Comparison of ENCODE assay signal across 20 mouse cellular contexts in genomic region chr6:40064342-40064741, GRCm38 (mm10).
DNase-seq lines count a peak whose midpoint lies in the region; ATAC-seq and TF ChIP-seq lines count a peak whose summit lies in the region.
"Had no signal": no experiment of that assay in that cellular context is flagged by ENCODE, and none has a peak within 500 bp of the region (broad histone marks: within the 10 kb centered on the region; RNA-seq: fewer than 3 reads in every experiment).

No protein-coding gene starts in this region.

- no peak for TF ChIP-seq CTCF in intestine, postnatal 0 days (IDR thresholded peaks at IDR 0.05; ENCODE audit: low read depth)

- H3K36me3 ChIP-seq in forebrain, embryonic 14.5 days (ENCODE audit: control insufficient read depth, insufficient read depth, low read length), result no peaks in the 10 kb centered on the region
- no peaks in the 10 kb centered on the region for H3K36me3 ChIP-seq in forebrain, embryonic 10.5 days (replicated peaks)
- no peaks in the 10 kb centered on the region for H3K36me3 ChIP-seq in intestine, embryonic 15.5 days
- H3K36me3 ChIP-seq in intestine, postnatal 0 days (ENCODE audit: control insufficient read depth, insufficient read depth), result no peaks in the 10 kb centered on the region
- no peaks in the 10 kb centered on the region for H3K36me3 ChIP-seq in heart, embryonic 12.5 days
- H3K36me3 ChIP-seq: embryonic facial prominence, embryonic 12.5 days; embryonic facial prominence, embryonic 15.5 days; heart, embryonic 10.5 days; hindbrain, embryonic 12.5 days; hindbrain, embryonic 15.5 days had no signal

- H3K9ac ChIP-seq in forebrain, embryonic 14.5 days (ENCODE audit: low read length), result no peak overlapping the region
- H3K9ac ChIP-seq in intestine, embryonic 15.5 days, result no peak overlapping the region
- H3K9ac ChIP-seq in intestine, postnatal 0 days (ENCODE audit: low read depth, low read length), result no peak overlapping the region
- no peak overlapping the region for H3K9ac ChIP-seq in heart, embryonic 12.5 days
- H3K9ac ChIP-seq: embryonic facial prominence, embryonic 12.5 days; embryonic facial prominence, embryonic 15.5 days; hindbrain, embryonic 12.5 days; hindbrain, embryonic 15.5 days had no signal

- 0 out of 2 replicates have a peak, but pooled peaks cover 2% of the 10 kb centered on the region for H3K4me1 ChIP-seq in forebrain, embryonic 14.5 days (ENCODE audit: control insufficient read depth, insufficient read depth, low read length)
- peaks cover 6% of the 10 kb centered on the region for H3K4me1 ChIP-seq in forebrain, embryonic 10.5 days
- 0 out of 2 replicates have a peak, but pooled peaks cover 9% of the 10 kb centered on the region for H3K4me1 ChIP-seq in intestine, embryonic 15.5 days (replicated peaks)
- H3K4me1 ChIP-seq in intestine, postnatal 0 days (replicated peaks; ENCODE audit: control insufficient read depth, insufficient read depth, low read length), result 0 out of 2 replicates have a peak, but pooled peaks cover 9% of the 10 kb centered on the region
- H3K4me1 ChIP-seq in heart, embryonic 12.5 days (replicated peaks), result no peaks in the 10 kb centered on the region
- H3K4me1 ChIP-seq: embryonic facial prominence, embryonic 12.5 days; embryonic facial prominence, embryonic 15.5 days; heart, embryonic 10.5 days had no signal

- no peak overlapping the region for H3K27ac ChIP-seq in forebrain, embryonic 14.5 days (ENCODE audit: low read depth, low read length)
- H3K27ac ChIP-seq in forebrain, embryonic 10.5 days, result no peak overlapping the region
- H3K27ac ChIP-seq in intestine, embryonic 15.5 days, result no peak overlapping the region
- H3K27ac ChIP-seq in intestine, postnatal 0 days (ENCODE audit: low read depth, low read length), result no peak overlapping the region
- H3K27ac ChIP-seq in heart, embryonic 12.5 days (ENCODE audit: poor library complexity, severe bottlenecking), result no peak overlapping the region
- H3K27ac ChIP-seq: embryonic facial prominence, embryonic 12.5 days; embryonic facial prominence, embryonic 15.5 days; heart, adult 2 months; heart, embryonic 10.5 days; hindbrain, embryonic 12.5 days; hindbrain, embryonic 15.5 days had no signal

- no peak overlapping the region for H3K4me3 ChIP-seq in forebrain, embryonic 14.5 days (ENCODE audit: low read depth, low read length)
- H3K4me3 ChIP-seq in forebrain, embryonic 10.5 days, result no peak overlapping the region
- H3K4me3 ChIP-seq in intestine, embryonic 15.5 days (replicated peaks), result no peak overlapping the region
- H3K4me3 ChIP-seq in intestine, postnatal 0 days (ENCODE audit: low read depth, low read length), result no peak overlapping the region
- no peak overlapping the region for H3K4me3 ChIP-seq in heart, embryonic 12.5 days
- H3K4me3 ChIP-seq: embryonic facial prominence, embryonic 12.5 days; embryonic facial prominence, embryonic 15.5 days; heart, adult 2 months; heart, embryonic 10.5 days; hindbrain, embryonic 12.5 days; hindbrain, embryonic 15.5 days had no signal

- no peak overlapping the region for H3K4me2 ChIP-seq in forebrain, embryonic 14.5 days (ENCODE audit: low read length)
- no peak overlapping the region for H3K4me2 ChIP-seq in intestine, embryonic 15.5 days (replicated peaks)
- no peak overlapping the region for H3K4me2 ChIP-seq in intestine, postnatal 0 days (replicated peaks; ENCODE audit: low read depth)
- H3K4me2 ChIP-seq in heart, embryonic 12.5 days, result no peak overlapping the region
- H3K4me2 ChIP-seq: embryonic facial prominence, embryonic 12.5 days; embryonic facial prominence, embryonic 15.5 days; hindbrain, embryonic 12.5 days; hindbrain, embryonic 15.5 days had no signal

- peak; percentile 44 to 62 for DNase-seq in cerebellum, postnatal 10 days
- no peak for DNase-seq in cerebellum, adult 11-12 months
- DNase-seq in forebrain, embryonic 14.5 days (ENCODE audit: low spot score), result peak; percentile 54
- no peak for DNase-seq in forebrain, embryonic 10.5 days (ENCODE audit: extremely low spot score, low spot score)
- DNase-seq: adrenal gland, adult 8-10 months; adrenal gland, postnatal 25 days; cerebellum, adult 2 months; gastrocnemius, postnatal 10 days; gastrocnemius, postnatal 36 days; heart, adult 2 months; kidney, adult 2 months had no signal

- H3K27me3 ChIP-seq in forebrain, embryonic 14.5 days (replicated peaks; ENCODE audit: control insufficient read depth, insufficient read depth, low read length), result no peaks in the 10 kb centered on the region
- no peaks in the 10 kb centered on the region for H3K27me3 ChIP-seq in forebrain, embryonic 10.5 days (ENCODE audit: poor library complexity, severe bottlenecking)
- no peaks in the 10 kb centered on the region for H3K27me3 ChIP-seq in intestine, embryonic 15.5 days (replicated peaks)
- peaks cover 3% of the 10 kb centered on the region; the same call in 1 of the 2 replicates for H3K27me3 ChIP-seq in intestine, postnatal 0 days (replicated peaks; ENCODE audit: control insufficient read depth, insufficient read depth, low read length)
- H3K27me3 ChIP-seq in heart, embryonic 12.5 days (replicated peaks), result no peaks in the 10 kb centered on the region
- H3K27me3 ChIP-seq: embryonic facial prominence, embryonic 12.5 days; embryonic facial prominence, embryonic 15.5 days; hindbrain, embryonic 12.5 days; hindbrain, embryonic 15.5 days had no signal

- ATAC-seq in forebrain, embryonic 14.5 days, result peak; percentile 64; the same call in 1 of the 2 replicates
- peak; percentile 9; the same call in 1 of the 2 replicates for ATAC-seq in intestine, embryonic 15.5 days
- ATAC-seq in intestine, postnatal 0 days, result no peak
- ATAC-seq in heart, embryonic 12.5 days (ENCODE audit: insufficient number of reproducible peaks, low FRiP score), result no peak
- ATAC-seq: activated CD4-positive, CD25-positive, alpha-beta regulatory T cell, adult 4 months had no signal

- H3K9me3 ChIP-seq in forebrain, embryonic 14.5 days (replicated peaks; ENCODE audit: control insufficient read depth, low read length), result no peaks in the 10 kb centered on the region
- H3K9me3 ChIP-seq in forebrain, embryonic 10.5 days, result no peaks in the 10 kb centered on the region
- no peaks in the 10 kb centered on the region for H3K9me3 ChIP-seq in intestine, embryonic 15.5 days
- no peaks in the 10 kb centered on the region for H3K9me3 ChIP-seq in intestine, postnatal 0 days (ENCODE audit: control insufficient read depth)
- no peaks in the 10 kb centered on the region for H3K9me3 ChIP-seq in heart, embryonic 12.5 days (replicated peaks)
- H3K9me3 ChIP-seq: embryonic facial prominence, embryonic 12.5 days; embryonic facial prominence, embryonic 15.5 days; heart, embryonic 10.5 days; hindbrain, embryonic 12.5 days; hindbrain, embryonic 15.5 days had no signal

- WGBS in forebrain, embryonic 14.5 days, result 69% methylated on average over 2 of the region's 2 CpGs
- WGBS in forebrain, embryonic 10.5 days, result 86% methylated on average over 2 of the region's 2 CpGs
- WGBS in intestine, embryonic 15.5 days, result 57% methylated on average over 2 of the region's 2 CpGs
- 34% methylated on average over 2 of the region's 2 CpGs for WGBS in intestine, postnatal 0 days
- 74% methylated on average over 2 of the region's 2 CpGs for whole genome bisulfite sequencing in heart, embryonic 12.5 days

Comparison
In these comparisons a context has a peak if more than half of its experiments do, and no peak if none do; other contexts are left out.
1. DNase-seq: peak in cerebellum, postnatal 10 days (2 of 2) and forebrain, embryonic 14.5 days (single experiment); none in cerebellum, adult 11-12 months (single experiment) and forebrain, embryonic 10.5 days (single experiment).
2. ATAC-seq: peak in forebrain, embryonic 14.5 days (single experiment) and intestine, embryonic 15.5 days (single experiment); none in intestine, postnatal 0 days (single experiment) and heart, embryonic 12.5 days (single experiment).